Mouse (Mus musculus) granulocyte monocyte progenitor cell, adult 5-6 weeks (primary cell): ENCODE results near the gene Cds1. TPM values are rescaled to one million over a fixed set of nuclear protein-coding genes. Genes with fewer than 3 reads are reported as not detected.

Experiments
- ATAC-seq: replicated peaks from 2 replicates; pipeline ENCODE4 v1.8.0; 2016; ENCODE audit warnings: mild to moderate bottlenecking, moderate TSS enrichment, inconsistent platforms; ENCODE audit not compliant: poor library complexity, severe bottlenecking
- total RNA-seq, 2 experiments: library from RNA; stranded (forward) in 1 of 2; stranded (reverse) in 1 of 2; fragments of 200-712, 200-1000 nt in 1 of 2; fragments of >200 nt in 1 of 2; fragmentation: Nextera tagmentation in 1 of 2; gene quantifications; 2 replicates each; pipeline ENCODE4 v1.2.3; 2014 to 2017

Cds1 gene
- total RNA-seq, 2 experiments from 2014 or later, result 5.8 to 7.9 TPM

DNA sequence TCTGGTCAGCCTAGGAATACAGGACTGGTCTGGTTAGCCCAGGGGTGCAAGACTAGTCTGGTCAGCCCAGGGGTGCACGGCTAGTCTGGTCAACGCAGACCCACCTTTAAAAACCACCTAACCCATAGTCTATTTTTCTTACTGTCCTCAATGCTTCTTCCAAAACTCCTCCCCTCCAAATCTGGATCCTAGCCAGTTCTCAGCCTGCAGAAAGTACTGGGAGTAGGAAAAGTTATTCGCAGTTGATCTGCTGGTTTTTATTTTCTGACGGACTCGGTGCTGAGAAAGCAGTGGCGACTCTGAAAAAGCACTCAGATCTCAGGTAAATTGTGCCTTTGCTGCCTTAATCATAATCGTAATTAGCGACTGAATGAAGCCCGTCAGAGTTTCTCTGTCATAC is 7.7 kb downstream of the Cds1 start:
- ATAC-seq, result no peak

- peak; percentile 66 for ATAC-seq
These were observed 10.3 kb downstream of the Cds1 start for GRCm38 (mm10) chr5:101775262-101775661.

- ATAC-seq, result no peak
These were observed 11.6 kb downstream of the Cds1 start for GRCm38 (mm10) chr5:101776528-101776927.

DNA sequence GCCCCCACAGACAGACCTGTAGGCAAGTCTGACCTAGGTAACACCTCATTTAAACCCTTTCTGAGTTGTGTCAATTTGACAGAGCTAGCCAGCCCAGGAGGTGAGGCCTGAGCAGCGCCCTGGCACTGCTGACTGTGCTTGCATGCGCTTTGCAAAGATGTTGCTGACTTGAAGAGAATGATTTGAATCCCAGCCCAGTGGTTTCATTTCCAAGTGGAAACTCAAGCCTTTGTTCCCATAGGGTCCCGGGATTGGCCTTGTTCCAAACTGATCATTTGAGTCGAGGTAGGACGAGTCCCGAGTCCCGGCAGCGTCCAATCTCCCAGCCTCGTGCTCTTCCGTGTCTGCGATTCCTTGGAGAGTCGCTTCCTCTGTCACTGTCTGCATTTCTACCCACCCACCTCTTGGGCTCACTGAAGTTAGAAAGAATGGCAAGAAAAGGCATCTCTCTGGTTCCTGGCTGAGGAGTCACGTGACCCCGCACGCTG is 14.5 kb downstream of the Cds1 start:
- ATAC-seq, result no peak

DNA sequence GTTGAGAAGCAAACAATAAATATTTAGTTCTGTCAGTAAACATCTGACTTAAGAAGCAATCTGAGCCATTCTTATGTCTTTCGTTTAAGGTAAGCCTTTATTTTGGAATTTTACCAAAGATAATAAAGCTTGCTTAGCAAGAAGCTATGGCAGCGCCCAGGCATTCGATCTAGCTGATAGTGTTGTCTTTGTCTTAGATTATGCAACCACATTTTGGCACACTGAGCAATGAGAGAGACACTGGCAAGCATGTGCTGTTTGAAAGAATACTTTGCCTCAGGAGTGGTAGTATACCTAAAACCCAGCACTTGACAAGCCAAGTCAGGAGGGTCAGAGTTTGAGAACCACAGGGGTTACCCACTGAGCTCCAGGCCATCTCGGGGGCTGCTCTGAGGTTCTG is 16.0 kb downstream of the Cds1 start:
- no peak for ATAC-seq

GRCm38 (mm10) chr5:101784328-101784727 is 19.4 kb downstream of the Cds1 start:
- no peak for ATAC-seq

- ATAC-seq, result no peak
These were observed 19.9 kb downstream of the Cds1 start for GRCm38 (mm10) chr5:101784787-101785186.

- ATAC-seq, result peak; percentile 89
These were observed 21.1 kb downstream of the Cds1 start for GRCm38 (mm10) chr5:101785921-101786614.

- ATAC-seq, result no peak
These were observed 24.8 kb downstream of the Cds1 start for GRCm38 (mm10) chr5:101789770-101790169.

DNA sequence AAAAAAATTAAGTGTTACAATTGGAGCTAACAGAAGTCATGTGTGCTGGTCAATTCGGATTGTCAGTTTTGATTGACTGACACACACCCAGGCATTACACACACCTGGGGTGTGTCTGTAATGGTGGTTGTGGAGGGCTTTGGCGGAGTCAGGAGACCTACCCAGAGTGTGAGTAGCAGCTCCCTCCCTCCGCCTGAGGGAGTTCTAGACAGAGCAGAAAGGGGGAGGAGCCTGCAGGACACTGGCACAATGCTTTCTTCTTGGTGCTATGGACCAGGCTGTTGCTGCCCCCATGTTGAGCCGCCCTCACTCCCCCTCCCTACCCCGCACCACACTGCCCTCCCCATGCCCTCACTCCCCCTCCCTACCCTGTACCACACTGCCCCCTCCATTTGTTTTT is 25.6 kb downstream of the Cds1 start:
- ATAC-seq, result no peak

- ATAC-seq, result no peak
These were observed 27.7 kb downstream of the Cds1 start for GRCm38 (mm10) chr5:101792665-101793064.

DNA sequence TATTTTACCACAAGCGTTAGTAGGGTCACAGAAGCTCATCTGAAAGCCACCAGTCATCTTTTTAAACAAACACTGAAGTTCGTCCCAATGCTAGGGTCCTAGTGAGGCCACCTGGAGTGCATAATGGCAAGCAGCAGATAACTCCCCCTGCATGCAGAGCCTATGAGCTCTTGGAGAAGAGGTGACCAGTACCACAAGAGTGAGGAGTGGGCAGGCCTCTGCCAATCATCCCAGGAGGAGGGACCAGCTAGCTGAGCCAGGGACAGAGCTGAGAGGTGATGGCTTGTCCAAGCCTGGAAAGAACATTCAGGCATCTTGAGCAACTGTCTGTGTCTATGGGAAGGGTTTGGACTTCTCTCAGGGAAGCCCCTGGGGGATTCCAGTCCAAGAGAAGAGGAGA is 37.0 kb downstream of the Cds1 start:
- no peak for ATAC-seq

DNA sequence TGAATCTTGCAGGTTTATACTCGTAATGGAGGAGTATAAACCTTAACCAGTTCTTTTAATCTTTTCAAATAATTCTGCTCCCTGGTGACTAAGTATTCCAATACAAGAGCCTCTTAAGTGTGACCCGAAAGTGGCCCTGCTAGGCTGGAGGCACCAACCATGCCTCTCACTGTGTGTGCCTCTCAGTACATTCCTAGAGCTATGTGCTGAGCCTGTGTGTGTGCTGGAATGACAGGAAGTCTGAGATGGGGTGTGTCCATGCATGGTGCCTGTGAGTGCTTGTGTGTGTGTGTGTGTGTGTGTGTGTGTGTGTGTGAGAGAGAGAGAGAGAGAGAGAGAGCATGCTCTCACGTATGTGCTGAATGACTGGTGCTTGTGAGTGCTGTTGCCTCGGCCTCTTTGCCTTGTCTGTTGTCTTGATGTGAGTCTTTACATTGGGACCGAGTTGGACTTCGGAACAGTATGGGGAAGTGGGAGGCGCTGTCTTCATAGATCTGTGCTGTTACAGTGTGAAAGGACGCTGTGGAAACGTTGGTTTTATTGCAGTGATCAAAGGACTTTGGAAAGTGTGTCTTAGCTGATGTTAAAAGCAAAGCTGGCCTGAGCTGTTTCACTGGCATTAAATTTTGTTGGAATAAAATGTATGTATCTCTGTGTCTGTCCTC is 37.6 kb downstream of the Cds1 start:
- ATAC-seq, result no peak

- peak; percentile 48; the same call in 1 of the 2 replicates for ATAC-seq
These were observed 46.6 kb downstream of the Cds1 start for GRCm38 (mm10) chr5:101811296-101812169.

DNA sequence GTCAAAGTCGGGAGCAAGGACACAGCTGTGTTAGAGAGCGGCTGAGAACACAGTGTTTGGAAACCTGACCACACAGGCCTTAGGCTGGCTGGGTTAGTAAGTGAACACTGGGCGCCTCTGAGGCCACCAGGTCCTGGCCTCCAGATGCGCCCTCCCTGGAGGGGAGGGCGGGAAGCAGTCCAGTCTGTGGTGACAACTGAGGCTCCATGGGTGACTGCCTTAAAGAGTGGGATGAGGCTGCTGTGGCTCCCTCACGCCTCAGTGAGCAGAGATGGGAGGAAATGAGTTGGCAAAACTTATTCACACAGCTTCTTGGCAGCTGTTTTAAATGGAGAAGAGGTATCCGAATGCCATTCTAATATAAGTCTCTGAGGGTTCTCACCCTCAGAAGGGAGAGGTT is 51.9 kb downstream of the Cds1 start:
- peak; percentile 42 for ATAC-seq

DNA sequence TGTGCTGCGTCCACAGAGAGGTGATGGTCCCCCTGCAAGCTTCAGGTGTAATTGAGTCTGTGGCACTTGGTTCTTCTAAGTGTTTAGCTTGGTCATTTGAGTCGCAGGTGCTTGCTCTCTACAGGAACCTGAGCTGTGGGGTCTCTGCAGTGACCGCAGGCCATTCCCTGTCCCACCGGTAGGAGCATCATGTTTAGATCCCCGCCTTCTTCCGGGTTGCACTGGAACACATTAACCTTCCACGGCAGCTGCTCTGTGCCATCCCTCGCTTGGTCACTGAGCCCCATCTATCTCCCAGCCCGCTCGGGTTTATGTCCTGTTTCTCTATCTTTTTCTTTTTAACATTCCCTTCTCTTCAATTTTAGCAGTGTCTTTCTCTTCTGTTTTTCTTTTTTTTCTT is 54.3 kb downstream of the Cds1 start:
- ATAC-seq, result no peak

- ATAC-seq, result no peak
These were observed 54.9 kb downstream of the Cds1 start for GRCm38 (mm10) chr5:101819844-101820243.

GRCm38 (mm10) chr5:101821052-101821451 is 56.1 kb downstream of the Cds1 start:
- no peak for ATAC-seq

DNA sequence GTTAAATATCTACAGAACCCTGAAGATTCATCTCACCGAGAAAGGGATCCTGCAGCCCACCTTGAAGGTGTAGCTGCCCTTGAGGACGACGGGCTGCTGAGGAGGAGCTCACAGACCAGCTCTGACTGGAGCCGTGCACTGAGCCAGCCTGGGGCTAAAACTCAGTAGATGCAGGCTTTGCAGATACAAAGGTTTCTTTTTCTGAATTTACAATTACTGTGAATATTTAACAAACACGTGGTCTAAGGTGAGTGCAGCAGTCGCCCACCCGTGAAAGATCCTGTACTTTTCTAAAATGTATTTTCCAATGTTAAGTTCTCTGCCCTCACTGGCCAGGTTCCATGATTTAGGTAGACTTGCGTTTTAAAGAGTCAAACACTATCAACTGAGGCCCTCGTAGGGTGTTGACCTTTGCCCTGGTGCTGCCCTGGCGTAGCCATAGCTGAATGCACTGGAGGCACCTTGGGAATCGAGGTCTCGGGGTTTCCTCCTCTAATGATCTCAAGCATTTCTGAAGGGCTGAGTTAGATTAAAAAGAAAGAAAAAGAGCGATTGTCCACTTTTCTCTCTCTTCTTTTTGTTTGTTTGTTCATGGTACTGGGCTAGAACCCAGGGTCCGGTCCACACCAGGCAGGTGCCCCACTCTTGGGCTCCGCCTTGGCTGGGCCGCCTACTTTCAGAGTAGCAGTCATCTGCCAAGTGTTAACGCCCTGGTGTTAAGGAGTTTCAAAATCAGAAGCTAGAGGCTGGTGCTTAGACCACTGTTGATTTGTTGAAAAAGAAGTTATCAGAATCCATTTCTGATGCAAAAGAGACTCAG is 56.8 kb downstream of the Cds1 start:
- no peak for ATAC-seq

GRCm38 (mm10) chr5:101822311-101822670 is 57.4 kb downstream of the Cds1 start:
- no peak for ATAC-seq
